Mouse (Mus musculus): ENCODE measurements at regions not wholly inside any gene's neighbourhood (a gene's known extent, or its start where the extent isn't known, plus 50 kb on each side); places are given as distances from the start of the nearest gene placed in this dataset.

- Histone ChIP-seq H3K27ac (ENCODE audit: low read length) (no peak overlapping the region), H3K4me2 (ENCODE audit: low read depth, low read length) (no peak overlapping the region), H3K4me1 (ENCODE audit: control insufficient read depth, insufficient read depth, low read length) (no peaks in the 10 kb centered on the region; the same call in 1 of the 2 replicates), H3K9ac (ENCODE audit: low read length) (no peak overlapping the region), H3K4me3 (ENCODE audit: low read length) (no peak overlapping the region), H3K36me3 (ENCODE audit: control insufficient read depth, insufficient read depth) (no peaks in the 10 kb centered on the region), H3K9me3 (replicated peaks; ENCODE audit: control insufficient read depth, low read length) (no peaks in the 10 kb centered on the region), H3K27me3 (ENCODE audit: control insufficient read depth, insufficient read depth, low read length) (peaks cover 5% of the 10 kb centered on the region; the same call in 1 of the 2 replicates)
- no peak for ATAC-seq (replicated peaks; ENCODE audit: extremely low read depth, insufficient read depth, low FRiP score)
- 34% methylated on average over 4 of the region's 4 CpGs for WGBS
Observed at GRCm38 (mm10) chr14:67612471-67612870, 1603.5 kb upstream of the Gulo start.

- no peaks in the 10 kb centered on the region for H3K9me3 ChIP-seq (replicated peaks; ENCODE audit: control insufficient read depth, low read length)
- H3K27ac ChIP-seq (ENCODE audit: low read length) = no peak overlapping the region
- peak overlapping the region; percentile 13 for H3K4me3 ChIP-seq (ENCODE audit: low read length)
- ATAC-seq (replicated peaks; ENCODE audit: extremely low read depth, insufficient read depth, low FRiP score) = no peak; the same call in 1 of the 2 replicates
- H3K4me1 ChIP-seq (ENCODE audit: control insufficient read depth, insufficient read depth, low read length) = no peaks in the 10 kb centered on the region; the same call in 1 of the 2 replicates
- H3K36me3 ChIP-seq (ENCODE audit: control insufficient read depth, insufficient read depth) = no peaks in the 10 kb centered on the region
- H3K4me2 ChIP-seq (ENCODE audit: low read depth, low read length) = peak overlapping the region; percentile 51
- H3K9ac ChIP-seq (ENCODE audit: low read length) = no peak overlapping the region
- WGBS = 23% methylated on average over 20 of the region's 20 CpGs
- peaks cover 5% of the 10 kb centered on the region; the same call in 1 of the 2 replicates for H3K27me3 ChIP-seq (ENCODE audit: control insufficient read depth, insufficient read depth, low read length)
Observed at GRCm38 (mm10) chr14:67608262-67608661, 1599.3 kb upstream of the Gulo start.

GRCm38 (mm10) chr14:67602960-67603359, 1594.0 kb upstream of the Gulo start:
- ATAC-seq (replicated peaks; ENCODE audit: extremely low read depth, insufficient read depth, low FRiP score) = no peak
- H3K4me1 ChIP-seq (ENCODE audit: control insufficient read depth, insufficient read depth, low read length) = no peaks in the 10 kb centered on the region
- H3K36me3 ChIP-seq (ENCODE audit: control insufficient read depth, insufficient read depth) = no peaks in the 10 kb centered on the region
- H3K9ac ChIP-seq (ENCODE audit: low read length) = no peak overlapping the region
- no peak overlapping the region for H3K4me2 ChIP-seq (ENCODE audit: low read depth, low read length)
- H3K9me3 ChIP-seq (replicated peaks; ENCODE audit: control insufficient read depth, low read length) = no peaks in the 10 kb centered on the region
- no peak overlapping the region for H3K27ac ChIP-seq (ENCODE audit: low read length)
- H3K27me3 ChIP-seq (ENCODE audit: control insufficient read depth, insufficient read depth, low read length) = peaks cover 6% of the 10 kb centered on the region; the same call in 1 of the 2 replicates
- 68% methylated on average over 4 of the region's 4 CpGs for WGBS
- H3K4me3 ChIP-seq (ENCODE audit: low read length) = no peak overlapping the region

GRCm38 (mm10) chr14:67599734-67600133, 1590.7 kb upstream of the Gulo start:
- Histone ChIP-seq H3K9ac (ENCODE audit: low read length) (no peak overlapping the region), H3K4me2 (ENCODE audit: low read depth, low read length) (no peak overlapping the region), H3K4me1 (ENCODE audit: control insufficient read depth, insufficient read depth, low read length) (no peaks in the 10 kb centered on the region), H3K9me3 (replicated peaks; ENCODE audit: control insufficient read depth, low read length) (no peaks in the 10 kb centered on the region), H3K27ac (ENCODE audit: low read length) (no peak overlapping the region), H3K27me3 (ENCODE audit: control insufficient read depth, insufficient read depth, low read length) (peaks cover 6% of the 10 kb centered on the region; the same call in 1 of the 2 replicates), H3K4me3 (ENCODE audit: low read length) (no peak overlapping the region), H3K36me3 (ENCODE audit: control insufficient read depth, insufficient read depth) (no peaks in the 10 kb centered on the region)
- WGBS = 14% methylated on average over 4 of the region's 4 CpGs
- ATAC-seq (replicated peaks; ENCODE audit: extremely low read depth, insufficient read depth, low FRiP score) = no peak

- Histone ChIP-seq H3K9me3 (replicated peaks; ENCODE audit: control insufficient read depth, low read length) (no peaks in the 10 kb centered on the region), H3K4me1 (ENCODE audit: control insufficient read depth, insufficient read depth, low read length) (no peaks in the 10 kb centered on the region), H3K27ac (ENCODE audit: low read length) (no peak overlapping the region), H3K36me3 (ENCODE audit: control insufficient read depth, insufficient read depth) (no peaks in the 10 kb centered on the region), H3K4me2 (ENCODE audit: low read depth, low read length) (no peak overlapping the region), H3K9ac (ENCODE audit: low read length) (no peak overlapping the region), H3K4me3 (ENCODE audit: low read length) (no peak overlapping the region), H3K27me3 (ENCODE audit: control insufficient read depth, insufficient read depth, low read length) (no peaks in the 10 kb centered on the region)
- no peak for ATAC-seq (replicated peaks; ENCODE audit: extremely low read depth, insufficient read depth, low FRiP score)
- WGBS = 70% methylated on average over 11 of the region's 11 CpGs
Observed at GRCm38 (mm10) chr14:67588627-67589026, 1579.6 kb upstream of the Gulo start.

- H3K27ac ChIP-seq (ENCODE audit: low read length) = no peak overlapping the region
- H3K27me3 ChIP-seq (ENCODE audit: control insufficient read depth, insufficient read depth, low read length) = no peaks in the 10 kb centered on the region
- no peaks in the 10 kb centered on the region for H3K4me1 ChIP-seq (ENCODE audit: control insufficient read depth, insufficient read depth, low read length)
- H3K9ac ChIP-seq (ENCODE audit: low read length) = no peak overlapping the region
- no peaks in the 10 kb centered on the region for H3K9me3 ChIP-seq (replicated peaks; ENCODE audit: control insufficient read depth, low read length)
- H3K4me3 ChIP-seq (ENCODE audit: low read length) = no peak overlapping the region
- WGBS = 48% methylated on average over 14 of the region's 14 CpGs
- no peaks in the 10 kb centered on the region for H3K36me3 ChIP-seq (ENCODE audit: control insufficient read depth, insufficient read depth)
- no peak overlapping the region; the same call in 1 of the 2 replicates for H3K4me2 ChIP-seq (ENCODE audit: low read depth, low read length)
- no peak for ATAC-seq (replicated peaks; ENCODE audit: extremely low read depth, insufficient read depth, low FRiP score)
Observed at GRCm38 (mm10) chr14:67584456-67585048, 1575.5 kb upstream of the Gulo start.

- Histone ChIP-seq H3K4me3 (ENCODE audit: low read length) (no peak overlapping the region), H3K27me3 (ENCODE audit: control insufficient read depth, insufficient read depth, low read length) (no peaks in the 10 kb centered on the region), H3K4me1 (ENCODE audit: control insufficient read depth, insufficient read depth, low read length) (no peaks in the 10 kb centered on the region), H3K36me3 (ENCODE audit: control insufficient read depth, insufficient read depth) (no peaks in the 10 kb centered on the region), H3K9me3 (replicated peaks; ENCODE audit: control insufficient read depth, low read length) (peaks cover 3% of the 10 kb centered on the region; the same call in 1 of the 2 replicates), H3K9ac (ENCODE audit: low read length) (no peak overlapping the region), H3K27ac (ENCODE audit: low read length) (no peak overlapping the region), H3K4me2 (ENCODE audit: low read depth, low read length) (no peak overlapping the region)
- WGBS = 67% methylated on average over 8 of the region's 8 CpGs
- no peak for ATAC-seq (replicated peaks; ENCODE audit: extremely low read depth, insufficient read depth, low FRiP score)
Observed at GRCm38 (mm10) chr14:67582201-67582782, 1573.3 kb upstream of the Gulo start.

GRCm38 (mm10) chr14:67574346-67574949, 1565.4 kb upstream of the Gulo start:
- 0 out of 2 replicates have a peak, but pooled peaks cover 4% of the 10 kb centered on the region for H3K27me3 ChIP-seq (ENCODE audit: control insufficient read depth, insufficient read depth, low read length)
- peaks cover 3% of the 10 kb centered on the region; the same call in 1 of the 2 replicates for H3K9me3 ChIP-seq (replicated peaks; ENCODE audit: control insufficient read depth, low read length)
- H3K4me1 ChIP-seq (ENCODE audit: control insufficient read depth, insufficient read depth, low read length) = no peaks in the 10 kb centered on the region
- no peaks in the 10 kb centered on the region for H3K36me3 ChIP-seq (ENCODE audit: control insufficient read depth, insufficient read depth)
- WGBS = 68% methylated on average over 7 of the region's 7 CpGs
- no peak overlapping the region for H3K9ac ChIP-seq (ENCODE audit: low read length)
- ATAC-seq (replicated peaks; ENCODE audit: extremely low read depth, insufficient read depth, low FRiP score) = no peak
- H3K4me3 ChIP-seq (ENCODE audit: low read length) = no peak overlapping the region
- no peak overlapping the region for H3K4me2 ChIP-seq (ENCODE audit: low read depth, low read length)
- H3K27ac ChIP-seq (ENCODE audit: low read length) = no peak overlapping the region

GRCm38 (mm10) chr14:67573451-67573995, 1564.5 kb upstream of the Gulo start:
- H3K4me3 ChIP-seq (ENCODE audit: low read length) = no peak overlapping the region
- H3K36me3 ChIP-seq (ENCODE audit: control insufficient read depth, insufficient read depth) = no peaks in the 10 kb centered on the region
- no peaks in the 10 kb centered on the region for H3K9me3 ChIP-seq (replicated peaks; ENCODE audit: control insufficient read depth, low read length)
- no peak overlapping the region for H3K4me2 ChIP-seq (ENCODE audit: low read depth, low read length)
- no peak for ATAC-seq (replicated peaks; ENCODE audit: extremely low read depth, insufficient read depth, low FRiP score)
- 0 out of 2 replicates have a peak, but pooled peaks cover 5% of the 10 kb centered on the region for H3K27me3 ChIP-seq (ENCODE audit: control insufficient read depth, insufficient read depth, low read length)
- H3K9ac ChIP-seq (ENCODE audit: low read length) = no peak overlapping the region
- 67% methylated on average over 12 of the region's 12 CpGs for WGBS
- no peaks in the 10 kb centered on the region for H3K4me1 ChIP-seq (ENCODE audit: control insufficient read depth, insufficient read depth, low read length)
- H3K27ac ChIP-seq (ENCODE audit: low read length) = no peak overlapping the region

Data from heart, embryonic 16.5 days (tissue).